Mouse (Mus musculus) cerebellum, adult 9-11 months (tissue): ENCODE measurements at regions not wholly inside any gene's neighbourhood (a gene's known extent, or its start where the extent isn't known, plus 50 kb on each side); places are given as distances from the start of the nearest gene placed in this dataset.
"Not testable (repeated sequence)": the region's sequence is repeated elsewhere in the genome, so short reads cannot be mapped to it uniquely, and the experiment has no call there.

Experiments
- DNase-seq: peaks from one replicate; pipeline ENCODE4 v3.0.0; 2022

DNA sequence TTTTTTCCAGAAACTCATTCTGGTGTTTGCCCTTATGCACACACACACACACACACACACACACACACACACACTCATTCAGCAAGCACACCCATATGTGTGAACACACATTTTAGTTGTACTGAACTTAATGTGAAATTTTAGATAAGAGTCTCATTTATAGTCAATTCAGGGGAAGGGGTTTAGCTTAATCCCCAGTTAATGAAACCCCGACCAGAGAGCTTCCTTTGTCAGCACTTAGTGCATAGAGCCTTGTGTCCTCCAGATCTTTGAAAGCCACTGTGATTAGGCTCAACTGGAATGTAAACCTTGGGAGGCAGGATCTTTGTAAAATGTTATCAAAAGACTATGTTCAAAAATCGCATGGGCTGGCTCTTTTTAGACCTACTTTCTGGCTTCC lies 53.4 kb downstream of the Rps12 start:
- no peak for DNase-seq

DNA sequence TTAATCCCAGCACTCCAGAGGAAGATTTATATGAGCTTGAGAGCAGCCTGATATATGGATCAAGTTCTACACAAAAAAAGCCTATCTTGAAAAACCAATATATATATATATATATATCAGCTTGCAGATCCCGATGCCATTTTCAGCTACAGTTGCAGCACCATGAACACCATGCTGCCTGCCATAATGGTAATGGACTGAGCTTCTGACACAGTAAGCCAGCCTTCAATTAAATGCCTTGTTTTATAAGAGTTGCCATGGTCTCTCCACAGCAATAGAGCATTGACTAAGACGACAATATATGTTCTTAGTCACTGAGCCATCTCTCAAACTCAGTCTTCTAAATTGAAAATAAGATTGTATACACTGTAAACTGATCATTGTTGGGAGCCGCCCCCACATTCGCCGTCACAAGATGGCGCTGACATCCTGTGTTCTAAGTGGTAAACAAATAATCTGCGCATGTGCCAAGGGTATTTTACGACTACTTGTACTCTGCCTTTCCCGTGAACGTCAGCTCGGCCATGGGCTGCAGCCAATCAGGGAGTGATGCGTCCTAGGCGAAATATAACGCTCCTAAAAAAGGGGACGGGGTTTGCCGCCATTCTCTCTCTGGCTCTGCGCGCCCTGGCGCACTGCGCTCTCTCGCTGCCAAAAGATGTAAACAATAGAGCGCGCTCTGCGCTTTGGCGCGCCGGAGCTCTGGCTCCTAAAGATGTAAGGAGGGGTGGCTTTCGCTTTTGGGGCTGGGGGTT lies 60.9 kb downstream of the Rps12 start:
- not testable (repeated sequence) for DNase-seq

DNA sequence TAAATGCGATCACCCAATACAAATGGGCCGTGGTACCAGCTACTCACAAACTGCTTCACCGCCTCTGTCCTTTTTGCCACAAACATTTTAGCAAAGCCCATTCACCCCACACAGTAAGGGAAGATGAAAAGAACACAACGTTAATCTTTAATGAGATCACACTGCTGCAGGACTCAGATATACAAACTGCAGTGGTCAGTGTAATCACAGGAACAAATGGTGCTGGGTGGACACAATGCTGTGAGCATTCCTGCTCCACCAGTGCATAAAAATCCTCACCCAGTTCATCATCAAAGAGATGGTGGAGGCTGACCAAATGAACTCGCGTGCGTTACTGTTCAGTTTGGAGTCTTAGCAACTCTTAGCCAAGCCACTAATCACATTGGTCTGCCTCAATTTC lies 69.0 kb downstream of the Rps12 start:
- DNase-seq = no peak

DNA sequence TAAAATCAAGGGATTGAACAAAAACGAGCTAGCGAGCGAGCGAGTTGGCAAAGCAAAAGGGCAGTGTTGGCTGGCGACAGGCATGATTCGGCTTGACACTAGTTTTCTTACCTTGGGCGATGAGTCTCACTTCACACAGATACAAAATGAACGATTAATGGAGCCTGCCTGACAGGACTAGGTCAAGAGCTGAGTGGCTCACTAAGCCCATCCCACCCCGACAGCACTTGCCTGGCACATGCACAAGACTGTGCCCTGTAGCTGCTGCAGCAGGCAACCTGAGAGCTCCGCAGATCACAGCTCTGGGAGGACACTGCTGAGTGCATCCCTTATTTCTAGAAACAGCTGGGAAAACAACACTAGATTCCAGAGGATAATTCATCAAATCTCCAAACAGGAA lies 71.6 kb downstream of the Rps12 start:
- DNase-seq = no peak

DNA sequence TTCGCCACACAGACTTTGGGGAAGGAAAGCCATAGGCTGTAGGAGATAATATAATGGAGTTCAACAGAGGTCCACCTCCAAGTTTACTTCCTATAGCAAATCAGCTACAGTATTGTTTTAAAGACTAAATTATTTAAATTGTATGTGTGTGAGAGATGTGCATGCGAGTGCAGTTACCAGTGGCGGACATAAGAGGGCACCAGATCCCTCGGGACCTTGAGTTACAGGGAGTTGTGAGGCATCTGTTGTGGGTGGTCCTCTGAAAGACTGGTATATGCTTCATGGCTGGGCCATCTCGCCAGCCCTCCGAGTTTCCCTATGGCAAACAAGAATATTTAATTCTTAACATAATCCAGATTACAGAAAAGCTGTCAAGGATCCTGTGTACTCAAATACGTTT lies 72.0 kb downstream of the Rps12 start:
- DNase-seq = no peak

DNA sequence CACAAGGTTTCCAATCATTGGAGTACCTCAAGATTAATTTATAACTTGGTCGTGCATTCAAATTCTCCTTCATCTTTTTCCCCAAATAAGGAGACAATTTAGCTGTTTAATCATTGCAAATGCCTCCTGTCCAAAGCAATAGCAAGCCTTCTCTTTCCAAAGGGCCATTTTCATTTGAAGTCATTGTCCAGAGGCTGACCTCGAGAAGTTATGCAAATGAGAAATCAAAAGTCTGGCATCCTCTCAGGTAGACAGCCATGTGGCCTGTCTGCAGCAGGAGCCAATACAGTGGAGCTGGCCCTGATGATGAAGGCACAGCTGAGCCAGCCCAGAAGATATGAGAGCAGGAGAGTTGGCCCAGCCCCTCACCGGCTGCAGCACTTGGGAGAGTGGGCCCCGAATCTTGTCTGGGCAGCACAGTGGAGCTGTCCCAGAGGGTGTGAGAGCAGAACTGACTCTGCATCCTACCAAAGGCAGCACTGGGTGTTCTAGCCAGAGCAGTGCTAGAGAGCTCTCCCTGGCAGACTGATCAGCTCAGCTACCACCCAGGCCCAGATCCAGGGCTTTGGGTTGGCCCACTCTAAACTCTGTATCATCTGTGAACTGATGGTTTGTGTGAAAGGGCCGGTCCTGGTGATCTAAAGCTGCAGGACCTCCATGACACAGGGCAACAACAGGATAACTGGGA lies 74.2 kb downstream of the Rps12 start:
- no peak for DNase-seq

DNA sequence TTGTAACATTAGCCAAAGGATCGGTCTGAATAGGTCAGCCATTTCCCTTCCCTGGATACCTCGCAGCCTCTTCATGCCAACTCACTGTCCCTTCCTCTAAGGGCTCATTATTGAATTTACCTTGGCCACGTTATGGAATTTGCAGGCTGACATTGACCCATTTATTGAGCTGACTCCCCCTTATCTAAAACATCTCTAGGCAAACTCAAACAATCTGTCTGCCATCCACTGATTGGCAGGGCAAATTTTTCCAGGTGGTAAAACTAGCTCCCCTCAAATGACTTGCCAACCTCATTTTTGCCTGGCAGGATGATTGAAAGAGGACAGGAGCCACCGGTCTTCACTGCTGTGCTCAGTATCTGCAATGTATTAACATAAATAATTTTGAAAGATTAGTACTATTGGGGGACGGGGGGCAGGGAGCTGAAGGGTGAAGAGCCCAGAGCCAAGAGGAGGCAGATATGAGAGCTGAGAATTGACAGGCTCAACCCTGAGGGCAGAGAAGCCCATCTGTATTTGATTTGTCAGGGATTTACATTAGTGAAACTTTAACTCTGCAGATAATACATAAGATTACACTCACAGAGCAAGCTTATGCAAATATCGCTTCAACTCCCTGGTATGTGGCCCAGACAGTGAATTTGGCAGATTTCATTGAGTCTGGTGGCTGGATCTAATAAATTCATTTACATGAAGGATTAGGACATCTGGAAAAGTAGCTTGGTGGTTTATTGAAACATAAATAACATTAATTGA lies 75.5 kb downstream of the Rps12 start:
- DNase-seq = no peak

DNA sequence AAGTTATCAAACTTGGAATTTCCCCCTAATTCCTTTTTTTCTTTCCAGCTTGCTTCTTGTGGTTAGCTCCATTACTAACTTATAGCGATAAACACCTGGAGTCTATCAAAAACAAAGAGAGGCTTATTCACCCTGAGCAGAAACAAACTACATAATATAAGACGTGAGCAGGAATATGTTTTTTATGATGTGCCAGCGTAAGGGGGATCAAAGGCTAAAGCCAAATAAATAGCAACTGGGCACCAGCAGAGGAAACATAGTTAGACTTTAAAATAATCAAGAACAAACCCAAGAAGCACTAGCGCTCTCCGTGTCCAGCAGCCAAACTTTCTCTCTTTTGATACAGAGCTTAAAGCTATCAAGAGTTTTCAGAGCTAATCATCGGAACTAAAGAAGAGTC lies 76.1 kb downstream of the Rps12 start:
- DNase-seq = no peak

DNA sequence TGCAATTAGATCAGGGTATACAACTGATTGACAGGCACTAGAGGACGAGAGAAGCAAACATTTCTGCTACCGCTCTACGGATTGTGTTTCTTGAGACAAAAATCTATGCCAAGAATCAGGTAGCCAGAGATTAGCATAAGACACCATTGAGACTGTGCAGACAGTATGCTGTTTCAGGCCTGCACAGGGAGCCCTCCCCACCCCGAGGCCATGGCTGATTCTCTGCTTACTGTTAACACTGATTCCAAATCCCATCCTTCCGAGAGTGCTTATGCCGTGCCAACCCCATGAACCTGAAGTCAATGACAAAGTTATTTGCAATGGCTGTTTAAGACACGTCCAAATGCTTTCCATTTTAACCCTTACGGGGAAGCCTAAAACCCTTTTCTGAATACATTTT lies 78.8 kb downstream of the Rps12 start:
- no peak for DNase-seq

DNA sequence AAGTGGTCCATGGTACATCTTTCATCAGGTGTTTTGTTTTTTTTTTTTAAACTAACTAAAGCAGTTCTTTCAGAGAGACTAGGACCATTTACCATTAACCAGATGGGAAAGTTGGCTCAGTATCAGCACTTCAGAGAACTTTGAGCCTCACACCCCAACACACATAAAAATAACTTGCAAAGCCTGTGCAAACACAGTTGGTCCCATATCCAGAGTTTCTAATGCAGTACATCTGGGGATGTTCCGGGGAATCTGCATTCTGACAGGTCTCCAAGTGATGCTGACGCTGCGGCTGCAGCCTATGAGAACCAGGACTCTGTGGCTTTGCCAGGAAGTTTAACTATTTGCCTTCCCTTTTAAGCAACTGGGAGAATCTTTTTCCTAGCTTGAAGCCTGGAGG lies 79.9 kb downstream of the Rps12 start:
- no peak for DNase-seq

DNA sequence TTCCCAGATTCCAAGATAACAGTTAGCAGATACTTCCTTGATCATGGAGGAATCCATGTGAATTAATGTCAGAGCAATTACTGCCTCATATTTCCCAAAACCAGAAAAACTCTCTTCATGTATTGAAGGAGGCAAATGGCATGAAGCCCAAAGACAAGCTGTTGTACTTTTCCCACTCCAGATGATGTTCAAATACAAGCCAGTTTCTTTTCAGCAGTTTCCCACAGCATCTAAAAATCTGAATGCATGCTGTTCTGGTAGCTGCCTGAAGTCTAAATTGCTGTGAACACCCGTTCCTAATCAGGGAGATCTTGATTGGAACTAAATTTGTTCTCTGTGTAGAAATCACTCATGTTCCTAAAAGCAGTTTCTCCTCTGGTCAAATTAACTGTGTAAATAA lies 83.0 kb downstream of the Rps12 start:
- no peak for DNase-seq

DNA sequence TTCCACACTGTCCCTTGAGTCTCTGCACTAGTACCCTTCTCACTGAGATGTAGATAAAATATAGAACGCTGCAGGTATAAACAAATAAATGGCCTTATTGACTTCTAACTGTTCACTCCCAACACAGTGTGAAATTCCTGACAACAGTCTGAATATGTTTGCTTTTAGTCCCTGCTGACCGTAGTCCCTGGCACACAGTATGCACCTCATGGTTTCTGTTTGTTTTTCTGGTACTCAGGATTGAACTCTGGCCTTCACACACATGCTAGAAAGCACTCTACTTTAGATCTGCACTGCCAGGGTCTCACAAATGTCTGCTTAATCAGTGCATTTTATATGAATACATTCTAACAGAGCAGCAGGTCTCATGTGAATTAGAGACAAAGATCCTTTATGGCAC lies 95.8 kb downstream of the Rps12 start:
- DNase-seq = no peak

DNA sequence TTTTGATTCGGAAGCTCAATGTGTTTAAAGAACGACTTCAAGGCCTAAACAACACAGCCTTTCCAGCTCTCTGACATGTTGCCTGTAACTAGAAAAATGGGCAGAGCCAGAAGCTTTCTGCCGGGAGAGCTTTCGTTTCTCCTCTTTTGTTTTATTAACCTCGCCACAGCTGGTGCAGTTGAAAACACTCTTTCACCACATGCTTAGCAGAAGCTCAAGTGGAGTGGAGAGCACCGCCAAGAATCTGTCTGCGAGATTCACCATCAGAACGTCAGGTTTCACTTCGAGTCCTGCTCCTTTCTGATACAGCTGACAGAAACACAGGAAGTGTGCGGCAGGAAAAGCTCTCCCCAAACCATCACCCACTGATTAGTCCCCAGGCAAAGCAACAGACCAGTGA lies 100.1 kb downstream of the Rps12 start:
- DNase-seq = no peak

DNA sequence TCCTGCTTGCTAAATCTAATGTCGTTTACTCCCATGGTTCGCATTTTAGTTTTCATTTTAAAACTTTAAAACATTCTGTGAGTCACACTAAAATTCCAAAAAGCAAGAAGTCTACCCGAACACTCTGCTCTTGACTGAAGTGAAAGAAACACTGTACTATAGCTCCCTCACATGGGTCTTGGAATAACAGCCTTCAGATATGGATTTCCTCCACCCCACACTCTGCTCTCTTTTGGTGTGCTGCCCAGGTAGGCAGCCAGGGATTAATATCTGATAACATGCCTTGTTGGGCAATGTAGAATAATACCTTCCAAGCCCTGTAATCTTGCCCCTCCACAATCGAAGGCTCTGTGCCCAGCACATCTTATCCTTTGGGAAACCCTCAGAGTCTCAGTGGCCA lies 104.0 kb downstream of the Rps12 start:
- no peak for DNase-seq

DNA sequence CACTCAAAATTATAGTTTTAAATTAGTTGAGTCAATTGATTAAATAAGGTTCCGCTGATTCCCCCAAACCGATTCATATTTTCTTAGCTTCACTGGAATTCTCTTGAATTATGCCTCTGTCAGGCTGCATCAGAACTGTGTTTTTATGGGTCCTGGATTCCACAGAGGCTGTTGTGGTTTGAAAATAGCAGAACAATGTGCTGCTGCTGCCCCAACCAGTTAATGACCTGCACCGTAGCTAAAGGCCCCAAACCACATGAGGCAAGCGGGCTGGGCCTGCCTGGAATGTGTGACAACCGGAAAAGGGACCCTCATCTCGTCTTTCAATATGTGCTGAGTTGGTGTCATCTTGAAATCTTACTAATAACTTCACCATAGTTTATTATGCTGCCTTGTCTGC lies 111.2 kb downstream of the Rps12 start:
- DNase-seq = no peak

DNA sequence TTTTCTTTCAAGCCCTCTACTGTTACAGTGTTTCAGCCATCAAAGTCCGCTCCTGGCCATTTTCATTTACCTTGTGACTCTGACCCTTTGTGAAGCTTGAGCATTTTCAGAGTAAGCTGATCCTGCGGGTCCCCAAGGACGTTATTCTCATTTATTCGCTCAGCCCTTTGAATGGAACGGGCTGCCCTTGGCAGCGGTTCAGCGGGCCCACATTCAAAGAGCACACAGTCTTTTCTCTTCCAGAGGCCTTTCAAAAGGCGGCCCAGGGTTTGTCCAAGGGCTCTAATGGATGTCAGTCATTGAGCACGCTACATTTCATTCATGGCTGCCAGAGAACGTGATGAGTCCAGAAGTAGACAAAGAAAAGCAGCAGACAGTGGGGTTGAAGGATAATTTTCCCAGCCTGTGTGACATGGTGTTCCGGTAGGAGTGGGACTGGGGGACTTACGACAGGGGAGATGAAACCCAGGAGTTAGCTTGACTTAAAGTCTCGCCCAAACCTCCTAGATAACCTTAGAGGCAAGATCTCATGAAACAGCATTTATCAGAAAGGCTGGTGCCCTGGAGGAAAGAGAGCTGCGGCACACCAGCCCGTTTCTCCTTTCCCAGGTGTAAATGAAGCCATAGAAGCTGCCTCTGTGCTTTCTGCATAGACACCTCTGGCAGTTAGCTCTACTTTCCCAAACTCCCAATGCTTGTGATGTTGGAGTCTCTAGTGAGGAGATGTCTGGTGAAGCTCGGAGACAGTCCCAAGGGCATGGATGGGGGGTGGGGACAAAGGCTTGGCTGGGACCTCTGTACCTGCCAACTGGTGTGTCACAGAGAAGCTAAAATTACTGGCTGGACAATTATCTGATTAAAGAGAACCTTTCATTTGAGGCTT lies 112.2 kb downstream of the Rps12 start:
- DNase-seq = no peak

DNA sequence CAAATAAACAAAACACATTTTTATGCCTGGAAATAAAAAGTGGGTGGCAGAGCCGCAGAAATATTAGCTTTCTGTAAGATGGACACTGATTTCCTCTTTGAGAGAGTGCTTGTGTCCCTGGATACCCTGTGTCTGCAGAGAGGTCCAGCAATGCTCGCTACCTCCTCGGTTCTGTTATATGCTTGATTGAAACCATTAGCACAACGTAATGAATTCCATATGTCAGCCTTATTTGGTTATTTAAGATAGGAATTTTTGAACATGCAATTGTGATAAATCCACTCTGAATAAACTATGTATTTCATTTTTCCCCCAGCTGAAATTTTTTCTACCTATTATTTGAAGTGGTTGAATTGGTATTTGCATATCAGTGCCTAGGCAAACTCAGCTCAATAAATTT lies 114.8 kb downstream of the Rps12 start:
- no peak for DNase-seq

DNA sequence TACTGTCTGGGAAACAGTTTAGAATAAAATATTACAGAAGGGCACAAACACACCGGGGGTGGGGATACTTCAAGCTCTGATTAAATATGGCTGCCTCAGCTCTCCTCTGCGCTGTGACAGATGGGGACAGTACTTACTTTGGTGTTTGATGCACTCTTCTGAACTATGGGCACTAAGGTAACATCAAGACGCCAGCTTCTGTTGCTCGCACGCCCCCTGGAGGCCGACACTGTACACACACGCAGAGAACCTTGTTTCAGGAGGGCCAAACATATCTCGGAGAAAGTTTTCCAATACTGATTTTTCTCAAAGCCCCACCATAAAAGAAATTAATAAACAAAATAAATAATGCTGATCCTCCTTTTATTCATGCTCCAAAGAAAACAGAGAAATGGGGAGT lies 115.6 kb downstream of the Rps12 start:
- no peak for DNase-seq

DNA sequence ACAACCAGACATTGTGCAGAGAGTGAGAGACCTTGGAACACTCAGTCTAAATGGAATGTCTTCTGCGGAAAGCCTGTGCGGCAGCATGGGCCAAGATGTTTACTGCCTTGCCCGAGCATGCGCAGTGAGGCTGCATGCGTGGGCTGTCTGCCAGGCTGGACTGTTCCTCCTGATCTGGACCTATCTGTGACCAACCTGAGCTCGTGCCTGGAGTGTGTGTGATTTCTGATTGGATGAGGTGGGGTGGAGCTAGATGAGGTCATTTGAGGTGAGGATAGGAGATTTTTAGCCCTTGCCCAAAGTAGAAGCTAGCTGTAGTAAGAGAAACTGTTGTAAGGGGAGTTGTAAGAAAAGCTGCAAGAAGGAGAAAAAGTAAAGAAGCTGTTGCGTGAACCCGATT lies 121.2 kb downstream of the Rps12 start:
- not testable (repeated sequence) for DNase-seq

DNA sequence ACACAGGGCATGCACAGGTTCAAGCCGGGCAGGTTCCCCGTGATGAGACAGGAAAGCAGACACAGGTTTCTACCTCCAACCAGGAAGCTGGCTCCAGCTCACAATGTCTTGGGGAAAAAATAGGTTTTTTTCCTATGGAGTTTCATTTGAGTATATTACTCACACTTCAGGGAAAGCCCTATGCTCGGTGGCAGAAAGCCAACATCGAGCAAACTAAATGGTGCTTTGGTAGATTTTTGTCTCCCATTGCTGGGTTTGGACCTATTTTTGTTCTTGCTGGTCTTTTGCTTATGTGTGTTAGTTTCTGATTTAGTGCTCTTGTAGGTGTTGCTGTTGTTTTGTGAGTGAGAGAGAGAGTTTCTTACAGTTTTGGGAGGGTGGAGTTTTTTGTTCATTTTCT lies 160.9 kb downstream of the Rps12 start:
- no peak for DNase-seq

DNA sequence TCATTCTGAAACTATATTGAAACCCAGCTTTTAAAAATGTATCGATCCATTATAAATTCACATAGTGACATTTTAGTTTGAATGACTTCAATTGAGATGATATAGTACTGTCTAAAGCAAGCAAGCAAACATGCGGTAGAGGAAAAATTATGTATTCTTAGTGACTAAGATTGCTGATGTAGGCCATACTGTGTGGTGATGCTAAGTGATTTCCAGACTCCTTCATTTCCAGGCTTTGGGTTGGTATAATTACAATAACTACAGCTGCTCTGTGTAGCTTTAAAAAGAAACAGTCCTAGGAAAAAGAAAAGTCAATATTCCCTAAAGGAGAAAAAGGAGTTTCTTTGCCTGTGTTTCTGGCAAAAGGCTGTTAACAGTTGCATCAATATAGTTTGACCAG lies 175.0 kb downstream of the Rps12 start:
- DNase-seq = no peak

DNA sequence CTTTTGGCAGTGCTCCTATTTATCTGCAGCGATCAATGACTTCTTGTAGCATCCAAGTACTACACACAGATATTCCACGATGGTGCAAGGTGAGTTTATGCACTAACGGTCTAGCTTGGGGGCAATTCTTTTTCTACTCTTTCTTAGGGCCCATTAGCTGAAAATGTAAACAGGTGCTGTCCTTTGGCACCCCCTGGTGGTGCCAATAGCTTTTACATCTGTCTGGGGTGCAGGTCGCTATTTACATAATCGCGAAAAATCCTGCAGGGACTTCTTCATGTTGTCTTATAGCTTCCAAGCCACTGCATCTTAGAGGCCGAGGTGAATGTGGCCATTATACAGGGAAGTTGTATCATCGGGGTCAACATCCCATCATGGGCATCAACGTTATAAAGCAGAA lies 175.9 kb downstream of the Rps12 start:
- peak; percentile 17 for DNase-seq

DNA sequence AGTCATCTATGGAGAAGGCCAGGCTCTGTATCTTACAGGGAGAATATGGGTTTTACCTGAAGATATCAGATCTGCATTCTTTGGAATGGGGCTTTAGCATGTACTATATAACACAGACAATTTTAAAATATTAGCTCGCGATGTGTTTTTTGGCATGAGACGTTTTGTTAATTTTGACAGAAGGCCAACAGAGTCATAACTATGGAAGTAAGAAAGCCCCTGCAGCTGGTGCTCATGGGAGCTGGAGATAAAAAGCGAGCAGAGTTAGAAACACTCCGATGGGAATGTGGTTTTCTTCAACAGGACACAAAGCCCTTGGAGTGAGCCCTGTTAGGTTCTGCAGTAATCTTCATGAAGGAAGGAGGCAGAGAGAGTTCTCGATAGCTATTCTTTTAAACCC lies 176.6 kb downstream of the Rps12 start:
- no peak for DNase-seq
